Mouse (Mus musculus) G1E (cell line): ENCODE data around the gene Ppm1l.

Experiments
- CTCF ChIP-seq: IDR thresholded peaks from 2 replicates; pipeline ENCODE4 v1.5.1; 2012; ENCODE audit warnings: low read depth, low read length, inconsistent platforms, mixed read lengths
- GATA1 ChIP-seq: IDR thresholded peaks from 2 replicates; pipeline ENCODE4 v1.6.1; 2012; ENCODE audit warnings: borderline replicate concordance, low read length, inconsistent platforms, mixed read lengths
- GATA2 ChIP-seq: IDR thresholded peaks from 2 replicates; pipeline ENCODE4 v1.6.1; 2012; ENCODE audit warnings: low read depth, low read length, inconsistent platforms, borderline replicate concordance
- POLR2AphosphoS5 ChIP-seq: IDR thresholded peaks from 2 replicates; pipeline ENCODE4 v1.6.1; 2012; ENCODE audit warnings: low read depth, low read length, inconsistent platforms; ENCODE audit not compliant: insufficient replicate concordance
- TAL1 ChIP-seq: conservative IDR thresholded peaks from 2 replicates; pipeline ENCODE4 v1.6.1; 2012; ENCODE audit warnings: low read depth, low read length, inconsistent platforms, mixed read lengths

DNA sequence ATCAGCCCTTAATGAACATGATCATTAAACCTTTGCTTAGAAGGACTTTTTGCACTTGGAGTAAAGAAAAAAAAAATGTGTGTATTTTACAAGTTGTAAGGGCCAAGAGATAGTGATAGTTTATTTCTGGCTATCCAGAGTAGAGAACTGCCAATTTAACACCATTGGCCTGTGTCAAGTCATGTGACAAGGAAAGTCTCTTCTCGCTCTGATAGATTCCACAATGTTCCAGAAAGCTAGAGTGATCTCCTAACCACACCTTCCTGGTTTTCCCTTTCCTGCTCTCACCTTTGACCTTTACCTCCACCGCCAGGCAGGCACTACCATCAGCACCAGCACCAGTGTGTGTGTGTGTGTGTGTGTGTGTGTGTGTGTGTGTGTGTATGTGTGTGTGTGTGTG lies 38.0 kb downstream of the Ppm1l start:
- no peak for TF ChIP-seq CTCF
- no peak for TF ChIP-seq TAL1
- TF ChIP-seq GATA1, result no peak
- TF ChIP-seq GATA2, result no peak
- TF ChIP-seq POLR2AphosphoS5, result no peak
